Mouse (Mus musculus) midbrain, embryonic 12.5 days (tissue): ENCODE data around the gene Carmil3. TPM values are rescaled to one million over a fixed set of nuclear protein-coding genes. Genes with fewer than 3 reads are reported as not detected.

Source experiments
- ATAC-seq: fragments of 200-750 bp; cut with Nextera tagmentation; 2 replicates; pipeline ENCODE4 v1.8.0; 2017; ENCODE audit warnings: low read depth, moderate TSS enrichment, moderate library complexity; ENCODE audit not compliant: low FRiP score
- H3K27ac ChIP-seq: fragments of 300-500 bp; sonication (generic); replicated peaks from 2 replicates; pipeline ENCODE4 v1.5.1; 2016; ENCODE audit warnings: mild to moderate bottlenecking
- H3K27me3 ChIP-seq: fragments of 300-500 bp; sonication (generic); 2 replicates; pipeline ENCODE4 v1.6.1; 2016; ENCODE audit warnings: mild to moderate bottlenecking
- H3K36me3 ChIP-seq: fragments of 300-500 bp; sonication (generic); 2 replicates; pipeline ENCODE4 v1.6.1; 2016
- H3K4me1 ChIP-seq: fragments of 300-500 bp; sonication (generic); 2 replicates; pipeline ENCODE4 v1.6.1; 2016
- H3K4me2 ChIP-seq: fragments of 300-500 bp; sonication (generic); replicated peaks from 2 replicates; pipeline ENCODE4 v1.6.1; 2016; ENCODE audit warnings: mild to moderate bottlenecking, moderate library complexity
- H3K4me3 ChIP-seq: fragments of 300-500 bp; sonication (generic); 2 replicates; pipeline ENCODE4 v1.5.1; 2016; ENCODE audit warnings: mild to moderate bottlenecking
- H3K9ac ChIP-seq: fragments of 300-500 bp; sonication (generic); replicated peaks from 2 replicates; pipeline ENCODE4 v1.6.1; 2016; ENCODE audit warnings: mild to moderate bottlenecking, moderate library complexity
- H3K9me3 ChIP-seq: fragments of 300-500 bp; sonication (generic); 2 replicates; pipeline ENCODE4 v1.6.1; 2016; ENCODE audit warnings: mild to moderate bottlenecking
- WGBS: fragments of 180-500 bp; shearing (Covaris S2); methylation state at CpG from one replicate; pipeline ENCODE4 v1.1.7; 2016; 5-methylcytosine and 5-hydroxymethylcytosine counted together
- polyA plus RNA-seq: library from polyadenylated mRNA; unstranded; fragments of >200 nt; fragmentation: Nextera tagmentation; extraction: Ambion mirVana; gene quantifications from 2 replicates; pipeline ENCODE4 v1.2.1, GENCODE M21; 2016

Gene Carmil3
- polyA plus RNA-seq, 1 experiment from 2014 or later = 13.8 TPM

- Histone ChIP-seq H3K27ac (no peak overlapping the region), H3K4me2 (no peak overlapping the region), H3K9ac (no peak overlapping the region), H3K4me3 (no peak overlapping the region), H3K4me1 (no peaks in the 10 kb centered on the region), H3K27me3 (no peaks in the 10 kb centered on the region), H3K9me3 (no peaks in the 10 kb centered on the region), H3K36me3 (peaks cover 20% of the 10 kb centered on the region)
- no peak for ATAC-seq
- 70% methylated on average over 5 of the region's 5 CpGs for WGBS
These were observed 60.9 kb downstream of the Carmil3 start for GRCm38 (mm10) chr14:55551347-55551746.

- ATAC-seq = no peak
- Histone ChIP-seq H3K4me1 (0 out of 2 replicates have a peak, but pooled peaks cover under 1% of the 10 kb centered on the region), H3K4me2 (no peak overlapping the region), H3K27me3 (no peaks in the 10 kb centered on the region), H3K9ac (no peak overlapping the region), H3K9me3 (no peaks in the 10 kb centered on the region), H3K4me3 (no peak overlapping the region), H3K36me3 (peaks cover 20% of the 10 kb centered on the region), H3K27ac (no peak overlapping the region)
- WGBS = 88% methylated on average over 8 of the region's 8 CpGs
These were observed 61.3 kb downstream of the Carmil3 start for GRCm38 (mm10) chr14:55551794-55552193.

GRCm38 (mm10) chr14:55554635-55555034, 64.2 kb downstream of the Carmil3 start:
- no peak overlapping the region for H3K27ac ChIP-seq
- H3K4me2 ChIP-seq = no peak overlapping the region
- H3K4me1 ChIP-seq = peaks cover 4% of the 10 kb centered on the region; the same call in 1 of the 2 replicates
- H3K4me3 ChIP-seq = no peak overlapping the region
- no peaks in the 10 kb centered on the region for H3K36me3 ChIP-seq
- ATAC-seq = no peak
- H3K9me3 ChIP-seq = no peaks in the 10 kb centered on the region
- H3K27me3 ChIP-seq = no peaks in the 10 kb centered on the region
- no peak overlapping the region for H3K9ac ChIP-seq

- Histone ChIP-seq H3K27me3 (no peaks in the 10 kb centered on the region), H3K36me3 (no peaks in the 10 kb centered on the region), H3K27ac (no peak overlapping the region), H3K4me3 (no peak overlapping the region), H3K9me3 (no peaks in the 10 kb centered on the region), H3K4me2 (no peak overlapping the region), H3K9ac (no peak overlapping the region), H3K4me1 (peaks cover 4% of the 10 kb centered on the region; the same call in 1 of the 2 replicates)
- WGBS = 91% methylated on average over 3 of the region's 3 CpGs
- ATAC-seq = no peak
These were observed 65.3 kb downstream of the Carmil3 start for GRCm38 (mm10) chr14:55555788-55556187.

- WGBS = 29% methylated on average over 5 of the region's 5 CpGs
- ATAC-seq = no peak
These were observed 66.6 kb downstream of the Carmil3 start for GRCm38 (mm10) chr14:55557003-55557402.

GRCm38 (mm10) chr14:55557587-55557986, 67.1 kb downstream of the Carmil3 start:
- no peak overlapping the region for H3K27ac ChIP-seq
- no peak overlapping the region for H3K9ac ChIP-seq
- no peaks in the 10 kb centered on the region for H3K36me3 ChIP-seq
- no peaks in the 10 kb centered on the region for H3K27me3 ChIP-seq
- H3K4me2 ChIP-seq = no peak overlapping the region
- peaks cover 18% of the 10 kb centered on the region for H3K4me1 ChIP-seq
- H3K4me3 ChIP-seq = no peak overlapping the region
- 90% methylated on average over 3 of the region's 3 CpGs for WGBS
- no peaks in the 10 kb centered on the region for H3K9me3 ChIP-seq
- ATAC-seq = no peak

More at GRCm38 (mm10) chr14:55557003-55557402, 66.6 kb downstream of the Carmil3 start:
- Histone ChIP-seq H3K27ac (no peak overlapping the region), H3K9me3 (no peaks in the 10 kb centered on the region), H3K36me3 (no peaks in the 10 kb centered on the region), H3K27me3 (no peaks in the 10 kb centered on the region), H3K9ac (no peak overlapping the region), H3K4me2 (no peak overlapping the region), H3K4me3 (no peak overlapping the region), H3K4me1 (peaks cover 15% of the 10 kb centered on the region)

Other genes with a start within 250 kb of the Carmil3 start
- gene Dhrs4, start 11.9 kb upstream of the Carmil3 start, polyA plus RNA-seq = 38.2 and 39.6 TPM in 2 replicates
- gene Cpne6, start 19.8 kb downstream of the Carmil3 start, polyA plus RNA-seq = 0.42 and 0.79 TPM in 2 replicates
- gene Nrl, start 34.3 kb downstream of the Carmil3 start, polyA plus RNA-seq = not detected in 2 replicates
- 16.8 and 22.0 TPM in 2 replicates for gene Pck2, start 49.6 kb downstream of the Carmil3 start, polyA plus RNA-seq
- gene Dcaf11, start 69.4 kb downstream of the Carmil3 start, polyA plus RNA-seq = 113 and 117 TPM in 2 replicates
- gene A730061H03Rik, start 69.8 kb downstream of the Carmil3 start, polyA plus RNA-seq = not detected in 2 replicates
- gene Fitm1, start 85.0 kb downstream of the Carmil3 start, polyA plus RNA-seq = 0.24 TPM in 1 of 2 replicates, not detected in the other
- gene Psme1, start 87.5 kb downstream of the Carmil3 start, polyA plus RNA-seq = 122 and 127 TPM in 2 replicates
- 6.4 and 6.7 TPM in 2 replicates for gene Emc9, start 94.7 kb downstream of the Carmil3 start, polyA plus RNA-seq
- gene Psme2, start 100.5 kb downstream of the Carmil3 start, polyA plus RNA-seq = 192 and 215 TPM in 2 replicates
- 20.0 and 20.5 TPM in 2 replicates for gene Rnf31, start 101.1 kb downstream of the Carmil3 start, polyA plus RNA-seq
- 9.4 and 11.5 TPM in 2 replicates for gene Irf9, start 112.9 kb downstream of the Carmil3 start, polyA plus RNA-seq
- gene Rec8, start 127.4 kb downstream of the Carmil3 start, polyA plus RNA-seq = 6.6 and 7.3 TPM in 2 replicates
- gene Ipo4, start 145.3 kb downstream of the Carmil3 start, polyA plus RNA-seq = 78.5 and 85.4 TPM in 2 replicates
- 3.5 and 4.9 TPM in 2 replicates for gene Gm49378, start 147.2 kb downstream of the Carmil3 start, polyA plus RNA-seq
- gene Tm9sf1, start 153.2 kb downstream of the Carmil3 start, polyA plus RNA-seq = 64.0 and 66.1 TPM in 2 replicates
- gene Tssk4, start 159.5 kb downstream of the Carmil3 start, polyA plus RNA-seq = 0.63 and 0.80 TPM in 2 replicates
- 63.8 and 67.2 TPM in 2 replicates for gene Mdp1, start 169.9 kb downstream of the Carmil3 start, polyA plus RNA-seq
- gene Gmpr2, start 181.3 kb downstream of the Carmil3 start, polyA plus RNA-seq = 56.4 and 64.8 TPM in 2 replicates
- gene Nedd8, start 181.5 kb downstream of the Carmil3 start, polyA plus RNA-seq = 515 and 554 TPM in 2 replicates
- gene Tinf2, start 191.2 kb downstream of the Carmil3 start, polyA plus RNA-seq = 53.5 and 55.4 TPM in 2 replicates
- gene Tgm1, start 223.3 kb downstream of the Carmil3 start, polyA plus RNA-seq = 0.56 and 0.59 TPM in 2 replicates
- gene Rabggta, start 231.6 kb downstream of the Carmil3 start, polyA plus RNA-seq = 34.7 and 35.3 TPM in 2 replicates